Mouse (Mus musculus): Measurements from ENCODE around the gene Tmprss9.

DNA sequence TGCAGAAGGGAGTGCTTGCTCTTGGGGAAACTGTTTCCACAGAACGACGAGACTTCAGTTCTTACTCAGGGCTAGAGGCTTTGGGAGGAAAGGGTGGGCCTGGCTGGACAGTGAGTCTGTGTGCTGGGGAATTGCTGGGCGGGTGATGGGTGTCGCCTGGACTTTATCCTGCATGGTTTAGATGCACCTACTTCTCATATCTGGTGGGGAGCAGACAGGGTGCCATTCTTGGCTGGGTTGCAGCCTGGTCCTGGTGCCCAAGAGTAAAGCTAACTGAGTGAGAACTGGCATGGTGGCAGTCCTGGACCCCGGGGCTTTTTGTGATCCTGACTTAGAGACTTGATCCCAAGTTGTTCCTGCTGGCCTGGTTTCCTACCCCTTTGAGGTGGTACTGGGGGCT lies 14.7 kb upstream of the Tmprss9 start:
- no peak for TF ChIP-seq CTCF (IDR thresholded peaks at IDR 0.05; ENCODE audit: low read depth)
- peak; percentile 46; the same call in 1 of the 2 replicates for TF ChIP-seq EP300 (IDR thresholded peaks at IDR 0.05; ENCODE audit: low read depth)
